Mouse (Mus musculus) brown adipose tissue, adult 24 weeks (tissue): Measurements from ENCODE around the gene Pabpc4. TPM values are rescaled to one million over a fixed set of nuclear protein-coding genes. Genes with fewer than 3 reads are reported as not detected.

ENCODE experiments used
- H3K27ac ChIP-seq: fragments of 200-500 bp; replicated peaks from 2 replicates; pipeline ENCODE4 v1.5.1; 2012; ENCODE audit warnings: low read depth, mild to moderate bottlenecking, low read length
- H3K4me1 ChIP-seq: fragments of 200-500 bp; 2 replicates; pipeline ENCODE4 v1.6.1; 2012; ENCODE audit warnings: low read length, mixed read lengths; ENCODE audit not compliant: control insufficient read depth, insufficient read depth, insufficient read length
- H3K4me3 ChIP-seq: fragments of 200-500 bp; 2 replicates; pipeline ENCODE4 v1.5.1; 2012; ENCODE audit warnings: low read depth, mild to moderate bottlenecking, low read length, moderate library complexity; ENCODE audit not compliant: insufficient read depth
- polyA plus RNA-seq: library from polyadenylated mRNA; stranded (reverse); fragments of >200 nt; gene quantifications from 2 replicates; pipeline ENCODE4 v1.2.4, GENCODE M21; 2012; ENCODE audit not compliant: missing spikeins, insufficient read depth, insufficient read length

The Pabpc4 gene
- polyA plus RNA-seq = 45.5 and 52.1 TPM in 2 replicates

DNA sequence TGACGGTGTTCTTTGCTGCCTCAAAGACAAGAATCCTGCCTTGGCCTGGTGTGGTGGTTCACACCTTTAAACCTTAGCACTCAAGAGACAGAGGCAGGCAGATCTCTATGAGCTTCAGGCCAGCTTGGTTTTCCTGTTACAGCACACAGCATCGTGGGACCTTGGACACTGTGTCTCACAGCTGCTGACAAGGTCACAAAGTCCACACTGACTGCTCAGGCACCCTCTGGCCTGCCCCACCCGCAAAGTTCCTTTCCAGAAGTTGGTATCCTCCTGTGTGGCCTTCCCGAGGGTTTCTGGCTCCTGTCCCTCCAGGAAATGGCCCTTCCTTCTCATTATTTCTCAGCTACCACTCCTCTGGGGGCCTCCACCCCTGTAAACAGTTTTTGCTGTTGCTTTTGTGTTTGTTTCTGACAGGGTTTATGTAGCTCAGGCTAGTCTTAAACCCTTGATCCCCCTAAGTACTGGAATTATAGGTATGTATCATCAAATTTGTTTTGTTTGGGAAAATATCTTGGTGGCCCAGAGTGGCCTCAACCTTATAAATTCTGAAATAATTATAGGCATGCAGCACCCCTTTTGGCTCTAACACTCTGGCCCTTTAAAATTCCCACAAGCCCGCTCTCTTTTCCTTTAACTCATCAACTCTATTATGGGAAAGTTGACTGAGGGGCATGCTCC lies at the start of gene Pabpc4:
Gene Pabpc4 (plus strand): TSS at position 631 of the 681 bp plus-strand sequence.
- Histone ChIP-seq H3K27ac (no peak within 1 kb of the TSS), H3K4me1 (no peaks in the 10 kb centered on the region), H3K4me3 (no peak within 1 kb of the TSS)

DNA sequence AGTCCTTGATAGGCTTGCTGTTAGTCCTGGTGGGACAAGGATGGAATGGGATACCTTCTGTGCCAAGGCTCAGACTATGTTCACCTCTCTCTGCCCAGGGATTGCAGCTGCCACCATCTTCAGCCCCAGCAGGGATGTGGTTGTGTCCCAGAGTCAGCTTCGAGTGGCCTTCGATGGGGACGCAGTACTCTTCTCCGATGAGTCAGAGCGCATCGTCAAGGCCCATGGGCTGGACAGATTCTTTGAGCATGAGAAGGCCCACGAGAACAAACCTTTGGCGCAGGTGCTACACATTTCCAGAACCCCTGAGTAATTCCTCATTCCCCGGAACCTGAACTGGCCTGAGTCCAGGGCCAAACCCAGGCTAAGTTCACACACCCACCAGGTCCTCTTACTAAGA lies 48.2 kb upstream of the Pabpc4 start:
- Histone ChIP-seq H3K27ac (no peak overlapping the region), H3K4me3 (no peak overlapping the region), H3K4me1 (no peaks in the 10 kb centered on the region)

DNA sequence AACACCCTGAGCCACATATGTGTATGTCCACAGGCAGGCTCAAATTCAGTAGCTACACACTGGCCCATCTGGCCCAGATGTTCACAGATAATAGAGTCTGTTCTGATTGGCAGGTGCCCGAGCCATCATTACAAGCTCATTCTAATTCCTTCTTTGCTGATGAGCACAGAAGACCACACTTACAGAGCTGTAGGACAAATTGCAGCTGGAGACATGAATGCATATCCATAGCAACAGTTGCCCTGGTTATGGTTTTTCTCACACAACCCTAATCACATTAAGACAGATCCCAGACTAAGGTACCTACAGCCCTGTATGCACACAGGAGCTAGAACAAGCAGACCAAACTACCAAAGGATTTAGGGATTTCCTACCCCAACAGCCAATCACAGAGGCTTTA lies 46.8 kb upstream of the Pabpc4 start:
- H3K4me3 ChIP-seq = no peak overlapping the region
- no peak overlapping the region for H3K27ac ChIP-seq

DNA sequence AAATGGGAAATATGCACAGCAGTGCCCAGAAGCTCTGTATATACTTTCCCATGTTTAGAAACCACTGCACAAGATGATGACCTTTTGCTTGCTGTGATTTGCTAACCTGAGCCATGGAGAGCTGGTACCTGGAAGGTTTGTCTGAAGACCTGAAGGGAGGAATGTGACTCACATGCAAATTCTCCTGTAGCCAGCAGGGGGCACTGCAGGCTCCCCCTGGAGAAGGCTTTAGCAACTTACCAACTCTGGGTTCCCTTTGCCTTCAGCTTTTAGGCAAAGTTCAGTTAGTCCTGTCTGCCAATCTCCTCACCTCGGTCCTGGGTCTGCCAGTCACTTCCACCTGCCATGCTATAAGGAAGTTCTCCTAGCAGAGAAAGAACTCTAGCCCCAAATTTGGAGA lies 45.4 kb upstream of the Pabpc4 start:
- Histone ChIP-seq H3K4me3 (no peak overlapping the region), H3K4me1 (0 out of 2 replicates have a peak, but pooled peaks cover 3% of the 10 kb centered on the region), H3K27ac (no peak overlapping the region)

More for the DNA sequence above, 46.8 kb upstream of the Pabpc4 start:
- H3K4me1 ChIP-seq = no peaks in the 10 kb centered on the region

DNA sequence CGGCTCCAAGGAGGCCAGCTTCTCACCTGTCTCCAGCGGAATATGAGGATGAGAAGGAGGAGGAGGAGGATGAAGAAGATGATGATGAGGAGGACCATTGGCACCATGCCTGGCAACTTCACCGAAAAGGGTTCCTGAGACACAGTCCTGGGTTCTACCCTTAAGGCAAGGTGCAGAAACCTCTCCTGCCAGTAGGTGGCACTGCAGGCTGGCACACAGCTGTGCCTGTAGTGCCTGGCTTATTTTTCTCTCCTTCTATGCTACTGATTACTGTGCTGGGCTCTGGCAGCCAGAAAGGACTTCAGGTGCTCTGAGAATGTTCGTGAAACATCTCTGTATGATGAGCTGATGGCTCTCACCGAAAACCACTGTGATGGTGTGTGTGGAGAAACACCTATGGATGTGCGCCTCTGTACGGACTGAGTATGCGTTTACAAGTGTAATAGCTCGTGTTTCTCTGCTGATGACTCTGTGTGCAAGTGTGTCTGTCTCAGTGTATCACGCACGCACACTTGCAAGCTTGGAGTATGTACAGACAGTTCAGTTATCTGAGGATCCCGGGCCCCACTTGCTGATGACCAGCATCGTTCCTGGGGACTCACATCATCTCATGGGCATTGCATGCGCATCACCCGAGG lies 42.3 kb upstream of the Pabpc4 start:
- H3K4me1 ChIP-seq = 0 out of 2 replicates have a peak, but pooled peaks cover 3% of the 10 kb centered on the region
- H3K4me3 ChIP-seq = no peak overlapping the region
- H3K27ac ChIP-seq = peak overlapping the region; percentile 85

DNA sequence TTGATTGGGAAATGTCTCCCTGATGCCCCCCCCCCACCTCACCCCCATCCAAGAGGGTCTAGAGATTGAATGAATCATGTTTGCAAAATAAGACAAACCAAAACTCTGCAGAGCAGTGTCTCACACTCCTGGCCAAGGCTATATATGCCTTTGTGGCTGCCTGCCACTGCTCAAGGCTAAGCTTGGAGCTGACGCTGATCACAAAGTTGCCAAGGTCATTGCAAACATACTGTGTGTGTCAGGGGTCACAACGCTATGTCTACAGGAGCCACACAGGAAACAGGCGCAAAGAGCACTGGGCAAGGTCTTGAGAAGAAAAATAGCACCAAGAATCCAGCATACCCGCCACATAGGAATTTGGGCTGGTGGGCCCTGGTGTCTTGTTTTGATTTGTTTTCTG lies 41.5 kb upstream of the Pabpc4 start:
- H3K4me1 ChIP-seq = 0 out of 2 replicates have a peak, but pooled peaks cover 3% of the 10 kb centered on the region
- H3K4me3 ChIP-seq = no peak overlapping the region
- peak overlapping the region; percentile 85 for H3K27ac ChIP-seq

DNA sequence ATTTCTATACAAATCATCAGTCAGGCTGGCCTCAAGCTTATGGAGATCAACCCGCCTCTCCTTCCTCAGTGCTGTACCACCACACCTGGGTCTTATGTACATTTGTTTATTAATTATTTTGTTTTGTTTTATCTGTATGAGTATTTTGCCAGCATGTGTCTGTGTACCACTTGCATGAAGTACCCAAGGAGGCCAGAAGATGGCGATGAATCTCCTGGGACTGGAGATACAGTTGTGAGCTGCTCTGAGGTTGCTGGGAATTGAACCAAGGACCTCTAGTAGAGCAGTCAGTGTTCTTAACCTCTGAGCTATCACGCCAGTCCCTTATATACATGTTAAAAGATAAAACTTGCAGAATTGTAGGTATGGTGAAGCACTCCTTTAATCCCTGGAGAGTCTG lies 38.8 kb upstream of the Pabpc4 start:
- Histone ChIP-seq H3K27ac (no peak overlapping the region), H3K4me3 (no peak overlapping the region), H3K4me1 (peaks cover 27% of the 10 kb centered on the region)

DNA sequence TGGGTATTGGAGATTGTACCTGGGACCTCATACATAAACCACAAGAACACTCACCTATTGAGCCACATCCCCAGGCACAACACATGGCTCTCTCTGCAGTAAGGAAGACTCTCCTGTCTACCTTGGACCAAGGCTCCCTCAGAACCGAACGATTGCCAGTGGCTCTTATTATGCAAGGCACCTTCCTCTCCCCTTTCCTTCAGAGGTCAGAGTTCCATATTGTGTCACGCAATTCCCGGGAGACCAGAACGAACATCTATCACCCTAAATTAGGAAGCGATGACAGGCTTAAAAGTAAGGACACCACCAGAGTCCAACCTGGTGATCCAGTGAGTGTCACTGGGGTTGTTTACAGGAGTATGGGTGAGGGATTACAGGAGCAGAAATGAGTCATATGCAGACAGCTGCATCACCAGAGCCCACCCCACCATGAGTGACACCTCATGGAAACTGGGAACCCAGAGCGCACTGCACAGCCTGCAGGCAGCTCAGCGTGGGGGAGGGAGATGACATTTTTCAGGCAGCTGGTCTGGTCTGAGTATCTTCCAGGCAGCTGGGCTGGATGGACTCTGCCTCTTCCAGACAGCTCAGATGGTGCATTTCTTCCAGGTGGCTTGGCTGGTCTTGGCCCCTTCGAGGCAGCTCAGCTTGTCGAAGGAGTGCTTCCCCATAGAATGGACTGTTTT lies 36.3 kb upstream of the Pabpc4 start:
- Histone ChIP-seq H3K4me1 (peaks cover 30% of the 10 kb centered on the region), H3K27ac (peak overlapping the region; percentile 19)

DNA sequence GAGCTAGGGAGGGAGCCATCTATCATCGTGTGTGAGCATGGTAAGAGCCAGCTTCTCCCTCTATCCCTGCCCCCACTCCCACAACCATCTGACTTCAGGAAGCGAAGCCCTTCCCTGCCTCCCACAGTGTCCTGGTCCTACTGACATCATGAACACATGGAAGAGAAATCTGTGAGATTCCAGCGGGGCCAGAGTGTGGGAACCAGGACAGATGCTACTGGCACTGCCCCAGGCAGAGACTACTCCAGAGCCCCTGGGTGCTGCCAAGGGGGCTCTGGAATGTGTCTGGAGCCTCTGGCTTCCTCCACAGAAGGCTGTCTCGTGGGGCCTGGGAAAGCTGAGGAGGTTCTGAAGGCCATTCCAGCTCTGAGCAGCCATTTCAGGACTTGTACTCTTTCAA lies 34.4 kb upstream of the Pabpc4 start:
- H3K4me1 ChIP-seq = peaks cover 30% of the 10 kb centered on the region
- H3K27ac ChIP-seq = peak overlapping the region; percentile 53
- no peak overlapping the region for H3K4me3 ChIP-seq

More for the DNA sequence above, 36.3 kb upstream of the Pabpc4 start:
- H3K4me3 ChIP-seq = no peak overlapping the region

DNA sequence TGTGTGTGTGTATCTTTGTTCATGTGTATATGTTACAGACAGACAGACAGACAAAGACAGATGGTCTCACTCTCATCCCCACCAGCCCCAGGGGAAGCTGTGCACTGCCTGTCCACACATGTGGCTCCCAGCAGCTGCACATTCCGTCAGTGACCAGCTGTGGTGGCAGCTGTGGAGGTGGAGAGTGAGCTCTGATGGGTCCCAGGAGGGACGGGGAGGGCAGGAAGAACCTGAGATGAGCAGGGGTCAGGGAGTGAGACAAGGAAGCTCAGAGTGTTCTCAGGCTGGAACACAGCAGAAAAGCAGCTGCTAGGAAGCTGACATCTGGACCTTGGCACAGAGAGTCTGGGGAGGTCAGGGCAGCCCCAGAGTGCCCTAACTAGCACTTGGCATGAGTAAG lies 33.9 kb upstream of the Pabpc4 start:
- Histone ChIP-seq H3K4me1 (peaks cover 30% of the 10 kb centered on the region), H3K4me3 (no peak overlapping the region), H3K27ac (peak overlapping the region; percentile 50)

DNA sequence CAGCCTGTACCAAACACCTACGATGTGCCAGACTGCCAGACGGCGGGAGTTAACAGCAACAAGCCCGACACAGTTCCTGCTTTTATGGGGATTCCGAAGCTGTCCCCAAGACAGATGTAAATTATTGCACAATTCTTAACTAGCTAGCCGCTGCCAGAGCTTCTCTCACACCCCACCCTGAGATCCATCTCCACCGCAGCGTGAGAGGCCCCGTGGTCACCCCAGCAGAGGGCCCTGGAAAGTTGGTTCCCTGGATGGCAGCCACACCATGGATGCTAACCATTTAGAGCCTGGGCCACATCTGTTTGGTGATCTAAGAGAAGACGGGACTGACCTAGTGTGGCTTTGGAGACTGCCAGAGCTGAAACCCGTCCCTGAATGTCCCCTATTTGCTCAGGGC lies 33.0 kb upstream of the Pabpc4 start:
- Histone ChIP-seq H3K27ac (no peak overlapping the region), H3K4me1 (peaks cover 33% of the 10 kb centered on the region), H3K4me3 (no peak overlapping the region)

DNA sequence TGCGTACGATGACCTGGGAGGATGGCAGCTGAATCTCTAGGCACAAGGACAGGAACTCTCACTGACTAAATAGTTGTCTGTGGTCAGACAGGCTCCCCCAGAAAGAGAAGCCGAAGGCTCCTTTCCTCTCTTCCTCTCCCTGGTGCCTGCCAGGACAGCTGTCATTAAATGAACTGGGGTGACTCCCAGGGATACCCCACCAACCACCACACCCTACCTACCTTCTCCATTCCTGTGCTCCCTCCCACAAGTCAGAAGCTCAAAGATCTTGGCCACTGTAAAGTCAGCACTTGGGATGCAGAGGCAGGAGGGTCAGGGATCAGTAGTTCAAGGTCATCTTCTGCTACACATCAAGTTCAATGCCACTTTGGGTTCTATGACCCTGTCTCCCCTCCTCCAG lies 29.3 kb upstream of the Pabpc4 start:
- Histone ChIP-seq H3K4me1 (peaks cover 21% of the 10 kb centered on the region), H3K27ac (no peak overlapping the region), H3K4me3 (no peak overlapping the region)

DNA sequence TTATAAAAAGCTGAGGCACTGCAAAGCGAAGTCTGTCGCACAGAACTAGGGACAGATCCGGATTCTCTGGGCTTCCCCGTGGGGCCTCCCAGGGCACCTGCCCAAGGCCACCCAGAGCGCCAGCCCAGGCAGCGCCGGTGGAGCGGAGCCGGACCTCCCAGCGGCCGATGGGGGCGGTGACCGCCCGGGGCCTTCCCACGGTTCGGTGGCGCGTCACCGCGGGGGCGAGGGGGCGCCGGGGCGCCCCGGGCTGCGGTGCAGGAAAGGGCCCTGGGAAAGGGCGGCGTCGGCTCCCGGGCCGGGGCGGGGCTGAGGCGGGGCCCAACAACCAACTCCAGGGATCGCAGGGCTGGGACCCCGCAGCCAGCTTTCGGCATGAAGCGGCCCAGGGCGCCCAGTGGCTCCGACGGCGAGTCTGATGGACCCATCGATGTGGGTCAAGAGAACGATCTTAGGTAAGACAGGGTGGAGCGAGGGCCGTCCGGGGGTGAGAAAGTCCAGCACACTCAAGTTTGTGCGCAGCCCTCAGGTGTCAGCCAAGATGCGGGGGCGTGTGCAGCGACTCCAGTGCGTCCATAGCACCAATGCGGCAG lies 28.6 kb upstream of the Pabpc4 start, which contains the start of gene Heyl:
Gene Heyl (plus strand): TSS at position 65 of the 593 bp plus-strand sequence.
- H3K4me3 ChIP-seq = peak within 1 kb of the TSS; percentile 76
- H3K27ac ChIP-seq = peak within 1 kb of the TSS; percentile 66
- H3K4me1 ChIP-seq = peaks cover 22% of the 10 kb centered on the region

DNA sequence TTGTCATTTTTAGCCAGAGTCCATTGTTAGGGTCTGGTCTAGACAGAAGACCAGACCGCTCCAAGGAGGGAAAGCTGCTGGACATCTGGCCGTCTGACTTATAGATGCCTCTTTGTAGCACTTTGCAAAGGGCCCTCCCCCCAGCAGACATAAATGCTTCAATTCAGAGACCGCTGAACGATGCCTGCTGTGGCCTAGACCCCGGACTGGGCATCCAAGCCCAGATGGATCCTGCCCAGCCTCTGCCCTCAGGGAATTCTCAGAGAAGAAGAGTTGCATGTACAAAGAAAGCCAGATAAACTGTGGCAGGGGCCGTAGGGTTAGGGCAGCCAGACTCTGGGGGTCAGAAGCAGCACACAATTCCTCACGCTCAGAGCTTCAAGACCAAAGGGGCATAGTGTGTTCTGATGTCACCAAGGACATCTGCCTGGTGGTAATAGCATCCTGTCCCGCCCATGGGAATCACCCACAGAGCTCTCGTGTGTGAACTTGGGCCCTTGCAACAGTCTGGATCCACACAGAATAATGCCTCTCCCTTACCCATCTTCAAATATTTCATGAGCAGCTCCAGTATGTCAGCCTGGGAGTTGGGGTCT lies 26.2 kb upstream of the Pabpc4 start:
- peak overlapping the region; percentile 28 for H3K4me3 ChIP-seq
- H3K27ac ChIP-seq = peak overlapping the region; percentile 58
- peaks cover 24% of the 10 kb centered on the region for H3K4me1 ChIP-seq
